Mouse (Mus musculus): Measurements from ENCODE around the gene Golga2. TPM values are rescaled to one million over a fixed set of nuclear protein-coding genes. Genes with fewer than 3 reads are reported as not detected.
A peak's percentile ranks its signal among the peaks of the same experiment; 100 is the strongest.

The Golga2 gene
- 12.4 and 21.3 TPM in 2 replicates for polyA plus RNA-seq (2014; fragmentation: Nextera tagmentation; extraction: Ambion mirVana)

DNA sequence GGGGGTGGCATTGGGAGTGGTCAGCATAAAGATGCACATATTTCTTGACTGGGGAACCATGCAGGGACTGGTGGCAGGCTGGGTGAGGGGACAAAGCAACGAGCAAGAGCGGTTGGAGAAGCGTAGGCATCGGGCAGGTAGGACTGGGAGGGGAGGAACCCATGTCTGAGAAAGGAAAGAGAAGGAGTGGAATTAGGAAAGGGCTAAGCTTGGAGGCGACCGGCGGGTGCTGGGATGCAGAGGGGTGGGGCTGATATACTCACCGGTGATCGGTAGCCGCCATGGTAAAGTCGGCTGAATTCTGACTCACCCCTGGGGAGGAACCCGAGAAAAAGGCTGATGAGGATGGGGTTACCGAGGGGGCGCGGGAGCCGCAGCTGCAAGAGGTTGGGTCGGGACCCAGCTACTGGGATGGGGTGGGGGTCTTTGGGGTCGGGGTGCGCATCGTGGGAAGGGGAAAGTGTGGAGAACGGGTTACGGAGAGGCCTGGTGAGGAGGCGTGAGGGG is at the start of gene Golga2:
Gene Golga2 (plus strand): TSS at position 51 of the 507 bp plus-strand sequence.
- Histone ChIP-seq H3K36me3 (ENCODE audit: control insufficient read depth, insufficient read depth, low read length) (peaks cover 30% of the 10 kb centered on the region), H3K9me3 (ENCODE audit: control insufficient read depth, low read length) (no peaks in the 10 kb centered on the region), H3K4me3 (ENCODE audit: low read length) (peak within 1 kb of the TSS; percentile 93), H3K27ac (ENCODE audit: low read depth, low read length) (peak within 1 kb of the TSS; percentile 65; the same call in 1 of the 2 replicates), H3K27me3 (ENCODE audit: control insufficient read depth, insufficient read depth, low read length) (no peaks in the 10 kb centered on the region), H3K4me1 (ENCODE audit: control insufficient read depth, insufficient read depth, low read length) (peaks cover 20% of the 10 kb centered on the region), H3K9ac (ENCODE audit: low read depth, low read length) (peak within 1 kb of the TSS; percentile 97), H3K4me2 (replicated peaks; ENCODE audit: low read depth, low read length) (peak within 1 kb of the TSS; percentile 85)
- WGBS, result 1% methylated on average over 23 of the region's 23 CpGs
- ATAC-seq (ENCODE audit: low FRiP score, low TSS enrichment), result peak; percentile 16; the same call in 1 of the 2 replicates

DNA sequence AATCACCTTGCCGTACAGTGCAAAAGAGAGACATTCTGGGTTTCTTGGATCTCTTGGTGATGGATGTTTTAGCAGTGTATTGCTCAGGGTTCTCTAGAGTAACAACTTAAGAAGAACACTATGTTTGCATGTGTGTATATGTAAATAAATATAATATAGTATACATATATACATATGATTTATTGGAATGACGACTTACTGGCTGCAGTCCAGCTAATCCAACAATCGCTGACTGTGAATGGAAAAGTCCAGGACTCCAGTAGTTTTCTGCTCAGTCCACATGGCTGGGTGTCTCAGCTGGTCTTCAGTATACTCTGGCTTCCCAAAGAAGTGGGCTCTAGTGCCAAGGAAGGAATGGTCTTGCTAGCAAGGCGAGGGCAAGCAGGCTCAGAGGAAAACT is 49.6 kb upstream of the Golga2 start:
- no peak for ATAC-seq (ENCODE audit: low FRiP score, low TSS enrichment)
- peak overlapping the region; percentile 84 for H3K4me2 ChIP-seq (replicated peaks; ENCODE audit: low read depth, low read length)
- 34% methylated on average over 4 of the region's 4 CpGs for WGBS
- peaks cover 13% of the 10 kb centered on the region for H3K4me1 ChIP-seq (ENCODE audit: control insufficient read depth, insufficient read depth, low read length)
- H3K4me3 ChIP-seq (ENCODE audit: low read length), result peak overlapping the region; percentile 78
- H3K9me3 ChIP-seq (ENCODE audit: control insufficient read depth, low read length), result no peaks in the 10 kb centered on the region
- H3K9ac ChIP-seq (ENCODE audit: low read depth, low read length), result peak overlapping the region; percentile 77; the same call in 1 of the 2 replicates
- peaks cover 19% of the 10 kb centered on the region for H3K36me3 ChIP-seq (ENCODE audit: control insufficient read depth, insufficient read depth, low read length)
- H3K27ac ChIP-seq (ENCODE audit: low read depth, low read length), result no peak overlapping the region; the same call in 1 of the 2 replicates
- no peaks in the 10 kb centered on the region for H3K27me3 ChIP-seq (ENCODE audit: control insufficient read depth, insufficient read depth, low read length)

DNA sequence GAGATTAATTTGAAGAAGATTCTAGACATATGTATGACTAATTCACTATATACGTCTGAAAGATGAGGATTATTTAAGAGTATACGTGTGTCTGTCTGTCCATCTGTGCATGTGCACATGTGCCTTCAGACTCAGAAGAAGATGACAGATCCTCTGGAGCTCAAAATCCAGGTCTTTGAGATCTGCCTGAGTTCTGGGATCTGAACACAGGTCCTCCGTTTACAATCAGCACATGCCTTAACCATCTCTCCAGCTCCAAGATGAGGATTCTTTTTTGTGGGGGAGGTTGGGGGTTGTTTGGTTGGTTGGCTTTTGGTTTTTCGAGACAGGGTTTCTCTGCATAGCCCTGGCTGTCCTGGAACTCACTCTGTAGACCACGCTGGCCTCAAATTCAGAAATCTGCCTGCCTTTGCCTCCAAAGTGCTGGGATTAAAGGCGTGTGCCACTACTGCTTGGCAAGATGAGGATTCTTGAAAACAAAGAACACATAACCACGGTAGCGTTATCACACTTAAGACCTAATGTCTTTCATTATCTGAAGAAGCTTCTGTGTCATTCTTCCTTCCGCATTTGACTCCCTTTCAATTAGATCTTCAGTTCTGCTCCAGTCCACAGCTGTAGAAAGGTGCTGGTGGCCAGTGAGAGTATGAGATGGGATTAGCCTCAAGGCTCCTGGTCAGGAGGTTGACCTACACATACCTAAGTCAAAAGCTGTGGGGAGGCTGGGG is 48.3 kb upstream of the Golga2 start:
- Histone ChIP-seq H3K27ac (ENCODE audit: low read depth, low read length) (no peak overlapping the region), H3K36me3 (ENCODE audit: control insufficient read depth, insufficient read depth, low read length) (peaks cover 6% of the 10 kb centered on the region), H3K27me3 (ENCODE audit: control insufficient read depth, insufficient read depth, low read length) (no peaks in the 10 kb centered on the region), H3K4me1 (ENCODE audit: control insufficient read depth, insufficient read depth, low read length) (peaks cover 13% of the 10 kb centered on the region), H3K9ac (ENCODE audit: low read depth, low read length) (no peak overlapping the region), H3K4me2 (replicated peaks; ENCODE audit: low read depth, low read length) (no peak overlapping the region), H3K9me3 (ENCODE audit: control insufficient read depth, low read length) (no peaks in the 10 kb centered on the region), H3K4me3 (ENCODE audit: low read length) (no peak overlapping the region)
- no peak for ATAC-seq (ENCODE audit: low FRiP score, low TSS enrichment)
- WGBS, result 91% methylated on average over 9 of the region's 9 CpGs

DNA sequence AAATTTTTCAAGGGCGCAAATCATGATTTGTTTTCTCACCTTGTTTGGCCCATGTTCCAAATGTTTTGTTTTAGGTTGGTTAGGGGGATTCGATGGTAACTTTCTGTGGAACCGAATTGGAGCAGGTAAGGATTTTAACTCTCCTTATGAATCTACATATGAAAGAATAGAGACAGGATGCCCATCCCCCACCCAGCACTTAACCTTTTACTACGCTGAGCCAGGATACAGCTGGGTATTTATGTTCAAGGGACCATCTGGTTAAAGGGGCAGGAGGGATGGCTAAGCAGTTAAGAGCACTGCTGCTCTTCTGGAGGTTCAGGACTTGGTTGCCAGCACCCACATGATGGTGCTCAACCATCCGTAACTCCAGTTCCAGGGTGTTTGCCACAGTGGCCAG is 46.6 kb upstream of the Golga2 start:
- no peak overlapping the region for H3K9ac ChIP-seq (ENCODE audit: low read depth, low read length)
- H3K27ac ChIP-seq (ENCODE audit: low read depth, low read length), result no peak overlapping the region
- H3K4me1 ChIP-seq (ENCODE audit: control insufficient read depth, insufficient read depth, low read length), result peaks cover 5% of the 10 kb centered on the region; the same call in 1 of the 2 replicates
- WGBS, result 77% methylated on average over 5 of the region's 5 CpGs
- H3K36me3 ChIP-seq (ENCODE audit: control insufficient read depth, insufficient read depth, low read length), result peaks cover 8% of the 10 kb centered on the region
- no peaks in the 10 kb centered on the region for H3K27me3 ChIP-seq (ENCODE audit: control insufficient read depth, insufficient read depth, low read length)
- no peak for ATAC-seq (ENCODE audit: low FRiP score, low TSS enrichment)
- no peak overlapping the region for H3K4me3 ChIP-seq (ENCODE audit: low read length)
- no peaks in the 10 kb centered on the region for H3K9me3 ChIP-seq (ENCODE audit: control insufficient read depth, low read length)
- no peak overlapping the region for H3K4me2 ChIP-seq (replicated peaks; ENCODE audit: low read depth, low read length)

DNA sequence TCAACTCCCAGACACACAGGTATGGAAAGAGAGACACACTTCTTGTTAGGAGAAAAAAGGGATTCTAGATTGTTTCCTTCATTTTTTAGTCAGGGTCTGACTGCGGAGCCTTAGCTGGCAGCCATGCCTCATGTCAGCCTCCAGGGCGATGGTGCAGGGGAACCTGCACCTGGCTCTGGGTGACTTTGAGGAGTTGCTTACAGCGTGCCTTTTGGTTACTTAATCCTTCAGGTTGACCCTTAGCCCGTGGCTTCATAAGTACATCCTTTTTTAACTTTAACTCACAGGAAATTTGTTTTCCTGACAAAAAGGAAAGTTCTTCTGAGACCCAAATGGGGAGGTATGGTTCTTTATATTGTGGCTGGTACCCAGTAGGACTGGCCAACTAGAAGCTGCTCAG is 44.2 kb upstream of the Golga2 start:
- H3K36me3 ChIP-seq (ENCODE audit: control insufficient read depth, insufficient read depth, low read length), result peaks cover 19% of the 10 kb centered on the region
- H3K4me1 ChIP-seq (ENCODE audit: control insufficient read depth, insufficient read depth, low read length), result no peaks in the 10 kb centered on the region
- no peak overlapping the region for H3K4me3 ChIP-seq (ENCODE audit: low read length)
- no peak overlapping the region for H3K4me2 ChIP-seq (replicated peaks; ENCODE audit: low read depth, low read length)
- ATAC-seq (ENCODE audit: low FRiP score, low TSS enrichment), result no peak
- 82% methylated on average over 4 of the region's 4 CpGs for WGBS
- no peak overlapping the region for H3K9ac ChIP-seq (ENCODE audit: low read depth, low read length)
- no peaks in the 10 kb centered on the region for H3K27me3 ChIP-seq (ENCODE audit: control insufficient read depth, insufficient read depth, low read length)
- H3K9me3 ChIP-seq (ENCODE audit: control insufficient read depth, low read length), result no peaks in the 10 kb centered on the region
- no peak overlapping the region for H3K27ac ChIP-seq (ENCODE audit: low read depth, low read length)

DNA sequence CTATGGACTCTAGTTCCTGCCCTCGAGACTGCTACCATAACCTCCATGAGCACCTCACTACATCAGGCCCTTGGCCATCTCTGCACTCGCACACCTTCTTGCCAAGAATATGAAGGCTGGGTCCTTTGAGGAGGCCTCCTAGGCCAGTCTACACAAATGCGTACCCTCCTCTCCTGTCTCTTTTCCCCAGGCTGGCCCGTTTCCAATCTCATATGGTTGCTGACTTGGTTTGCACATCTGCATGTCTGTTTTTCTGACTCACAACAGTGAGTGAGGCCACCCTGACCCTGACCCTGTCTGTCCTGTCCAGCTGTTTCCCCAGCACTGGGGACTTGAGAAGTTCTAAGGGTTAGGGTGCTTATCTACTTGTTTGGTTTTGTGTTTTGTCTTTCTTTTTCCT is 40.4 kb upstream of the Golga2 start:
- Histone ChIP-seq H3K36me3 (ENCODE audit: control insufficient read depth, insufficient read depth, low read length) (peaks cover 41% of the 10 kb centered on the region), H3K27ac (ENCODE audit: low read depth, low read length) (no peak overlapping the region), H3K9me3 (ENCODE audit: control insufficient read depth, low read length) (no peaks in the 10 kb centered on the region), H3K27me3 (ENCODE audit: control insufficient read depth, insufficient read depth, low read length) (no peaks in the 10 kb centered on the region), H3K4me1 (ENCODE audit: control insufficient read depth, insufficient read depth, low read length) (no peaks in the 10 kb centered on the region), H3K4me2 (replicated peaks; ENCODE audit: low read depth, low read length) (no peak overlapping the region), H3K4me3 (ENCODE audit: low read length) (no peak overlapping the region), H3K9ac (ENCODE audit: low read depth, low read length) (no peak overlapping the region)
- ATAC-seq (ENCODE audit: low FRiP score, low TSS enrichment), result no peak
- WGBS, result 88% methylated on average over 4 of the region's 4 CpGs

DNA sequence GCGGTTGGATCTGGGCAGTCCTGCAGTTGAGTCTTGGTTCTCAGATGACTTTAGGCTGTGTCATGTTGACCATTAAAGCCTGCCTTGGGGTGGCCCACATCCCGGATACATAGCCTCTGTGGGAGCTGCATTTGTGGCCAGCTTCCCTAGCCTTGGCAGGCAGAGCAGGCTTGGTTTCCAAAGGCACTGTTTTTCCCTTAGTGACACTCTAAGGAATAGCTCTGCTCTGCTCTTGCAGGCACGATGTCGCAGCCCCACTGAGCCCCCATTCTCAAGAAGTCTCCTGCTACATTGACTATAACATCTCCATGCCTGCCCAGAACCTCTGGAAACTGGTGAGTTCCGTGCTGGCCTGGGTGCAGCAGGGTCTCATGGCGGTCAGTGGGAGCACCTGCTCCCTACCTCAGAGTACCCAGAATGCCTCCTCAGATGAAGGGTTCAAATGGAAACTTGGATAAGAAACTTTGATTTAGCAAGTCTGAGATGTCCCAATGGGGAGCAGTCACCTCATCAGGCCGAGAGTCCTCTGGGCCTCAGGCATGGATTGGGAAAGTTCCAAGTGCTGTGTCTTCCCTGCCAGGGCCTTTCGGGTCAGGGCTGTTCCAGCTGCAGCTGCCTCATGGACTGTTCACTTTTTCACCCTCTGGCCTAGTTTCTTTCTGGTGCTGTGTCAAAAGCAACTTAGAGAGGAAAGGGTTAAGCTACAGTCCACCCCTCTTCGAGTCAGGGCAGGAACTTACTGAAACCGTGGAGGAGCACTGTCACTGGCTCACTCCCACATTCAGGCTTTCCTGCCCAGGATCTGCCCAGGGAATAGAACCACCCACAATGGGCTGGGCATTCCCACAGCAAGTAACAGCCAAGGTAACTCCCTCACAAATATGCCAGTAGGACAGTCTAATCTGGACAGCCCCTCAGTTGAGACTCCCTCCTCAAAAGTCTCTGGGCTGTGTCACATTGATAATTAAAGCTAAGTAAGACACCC is 38.5 kb upstream of the Golga2 start:
- no peak overlapping the region for H3K27ac ChIP-seq (ENCODE audit: low read depth, low read length)
- H3K9me3 ChIP-seq (ENCODE audit: control insufficient read depth, low read length), result no peaks in the 10 kb centered on the region
- no peak overlapping the region for H3K9ac ChIP-seq (ENCODE audit: low read depth, low read length)
- no peak overlapping the region for H3K4me3 ChIP-seq (ENCODE audit: low read length)
- H3K36me3 ChIP-seq (ENCODE audit: control insufficient read depth, insufficient read depth, low read length), result peaks cover 59% of the 10 kb centered on the region
- no peak for ATAC-seq (ENCODE audit: low FRiP score, low TSS enrichment)
- WGBS, result 75% methylated on average over 10 of the region's 10 CpGs
- H3K4me2 ChIP-seq (replicated peaks; ENCODE audit: low read depth, low read length), result no peak overlapping the region
- no peaks in the 10 kb centered on the region for H3K27me3 ChIP-seq (ENCODE audit: control insufficient read depth, insufficient read depth, low read length)
- H3K4me1 ChIP-seq (ENCODE audit: control insufficient read depth, insufficient read depth, low read length), result no peaks in the 10 kb centered on the region

DNA sequence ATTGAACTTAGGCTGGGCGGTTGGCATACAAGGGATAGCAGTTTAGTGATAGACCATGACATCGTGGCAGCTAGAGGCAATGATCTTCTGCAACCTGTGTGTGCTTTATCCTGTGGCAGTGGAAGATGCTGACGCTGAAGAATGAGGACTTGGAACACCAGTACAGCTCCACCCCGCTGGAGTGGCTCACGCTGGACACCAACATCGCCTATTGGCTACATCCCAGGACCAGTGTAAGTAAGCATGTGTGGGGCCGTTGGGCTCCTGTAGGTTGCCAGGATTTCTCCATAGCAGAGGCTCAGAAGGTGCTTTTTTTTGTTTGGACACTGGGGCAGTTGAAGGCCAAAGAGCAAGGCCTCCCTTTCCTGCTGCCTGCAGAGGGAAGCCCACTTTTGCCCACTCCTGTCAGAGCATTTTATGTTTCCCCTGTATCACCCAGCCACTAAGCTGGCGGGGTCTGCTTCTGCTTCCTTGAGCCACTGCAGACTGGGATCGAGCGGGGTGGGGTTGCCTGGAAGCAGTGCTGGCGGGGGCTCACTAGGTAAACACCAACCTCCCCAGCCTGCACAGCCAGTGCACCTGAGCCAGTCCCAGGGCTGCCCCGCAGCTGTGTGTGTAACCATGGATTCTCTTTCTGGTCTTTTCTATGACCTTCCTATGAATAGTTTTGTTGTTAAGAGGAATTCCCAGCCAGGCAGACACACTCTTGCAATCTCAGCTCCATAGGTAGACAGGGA is 35.2 kb upstream of the Golga2 start:
- WGBS, result 87% methylated on average over 12 of the region's 12 CpGs
- Histone ChIP-seq H3K4me1 (ENCODE audit: control insufficient read depth, insufficient read depth, low read length) (no peaks in the 10 kb centered on the region), H3K4me3 (ENCODE audit: low read length) (no peak overlapping the region), H3K36me3 (ENCODE audit: control insufficient read depth, insufficient read depth, low read length) (peaks cover 65% of the 10 kb centered on the region), H3K27ac (ENCODE audit: low read depth, low read length) (no peak overlapping the region), H3K4me2 (replicated peaks; ENCODE audit: low read depth, low read length) (no peak overlapping the region), H3K9ac (ENCODE audit: low read depth, low read length) (no peak overlapping the region), H3K9me3 (ENCODE audit: control insufficient read depth, low read length) (no peaks in the 10 kb centered on the region), H3K27me3 (ENCODE audit: control insufficient read depth, insufficient read depth, low read length) (no peaks in the 10 kb centered on the region)
- no peak for ATAC-seq (ENCODE audit: low FRiP score, low TSS enrichment)
